Mouse (Mus musculus) lung, postnatal 0 days (tissue): ENCODE measurements around the gene Pde11a. TPM values are rescaled to one million over a fixed set of nuclear protein-coding genes. Genes with fewer than 3 reads are reported as not detected.
A peak's percentile ranks its signal among the peaks of the same experiment; 100 is the strongest.

Experiments
- ATAC-seq: fragments of 200-750 bp; cut with Nextera tagmentation; 2 replicates; pipeline ENCODE4 v1.8.0; 2017; ENCODE audit warnings: moderate library complexity
- DNase-seq: peaks from one replicate; pipeline ENCODE4 v3.0.0-alpha.2; 2016; ENCODE audit warnings: low spot score
- H3K27ac ChIP-seq: fragments of 300-500 bp; sonication (generic); 2 replicates; pipeline ENCODE4 v1.5.1; 2014; ENCODE audit warnings: antibody characterized with exemption, mild to moderate bottlenecking, low read length, mixed read lengths
- H3K27me3 ChIP-seq: fragments of 300-500 bp; sonication (generic); replicated peaks from 2 replicates; pipeline ENCODE4 v1.6.1; 2014; ENCODE audit warnings: low read length, mixed read lengths; ENCODE audit not compliant: insufficient read depth
- H3K36me3 ChIP-seq: fragments of 300-500 bp; sonication (generic); 2 replicates; pipeline ENCODE4 v1.6.1; 2014; ENCODE audit warnings: low read length, mixed read lengths; ENCODE audit not compliant: insufficient read depth
- H3K4me1 ChIP-seq: fragments of 300-500 bp; sonication (generic); 2 replicates; pipeline ENCODE4 v1.6.1; 2014; ENCODE audit warnings: antibody characterized with exemption, low read depth, low read length, mixed read lengths; ENCODE audit not compliant: insufficient read depth
- H3K4me2 ChIP-seq: fragments of 300-500 bp; sonication (generic); replicated peaks from 2 replicates; pipeline ENCODE4 v1.6.1; 2014; ENCODE audit warnings: low read depth, mild to moderate bottlenecking, low read length, moderate library complexity, mixed read lengths
- H3K4me3 ChIP-seq: fragments of 300-500 bp; sonication (generic); 2 replicates; pipeline ENCODE4 v1.5.1; 2014; ENCODE audit warnings: low read depth, low read length
- H3K9ac ChIP-seq: fragments of 300-500 bp; sonication (generic); replicated peaks from 2 replicates; pipeline ENCODE4 v1.6.1; 2014; ENCODE audit warnings: low read depth, mild to moderate bottlenecking
- H3K9me3 ChIP-seq: fragments of 300-500 bp; sonication (generic); 2 replicates; pipeline ENCODE4 v1.6.1; 2016; ENCODE audit warnings: low read length, mixed read lengths
- CTCF ChIP-seq: IDR thresholded peaks from 2 replicates; pipeline ENCODE4 v1.5.1; 2016; ENCODE audit warnings: antibody characterized with exemption, mild to moderate bottlenecking
- EP300 ChIP-seq: IDR thresholded peaks from 2 replicates; pipeline ENCODE4 v1.6.1; 2016; ENCODE audit warnings: antibody characterized with exemption, mild to moderate bottlenecking, control low read depth
- WGBS: fragments of 180-500 bp; shearing (Covaris S2); extraction: QIAGEN DNeasy Blood & Tissue Kit; methylation state at CpG from one replicate; pipeline ENCODE4 v1.1.7; 2014; 5-methylcytosine and 5-hydroxymethylcytosine counted together
- polyA plus RNA-seq: library from polyadenylated mRNA; unstranded; fragments of >200 nt; fragmentation: Nextera tagmentation; extraction: Ambion mirVana; gene quantifications from 2 replicates; pipeline ENCODE4 v1.2.1, GENCODE M21; 2015

Pde11a gene
- polyA plus RNA-seq, 1 experiment from 2014 or later = 0.16 TPM

DNA sequence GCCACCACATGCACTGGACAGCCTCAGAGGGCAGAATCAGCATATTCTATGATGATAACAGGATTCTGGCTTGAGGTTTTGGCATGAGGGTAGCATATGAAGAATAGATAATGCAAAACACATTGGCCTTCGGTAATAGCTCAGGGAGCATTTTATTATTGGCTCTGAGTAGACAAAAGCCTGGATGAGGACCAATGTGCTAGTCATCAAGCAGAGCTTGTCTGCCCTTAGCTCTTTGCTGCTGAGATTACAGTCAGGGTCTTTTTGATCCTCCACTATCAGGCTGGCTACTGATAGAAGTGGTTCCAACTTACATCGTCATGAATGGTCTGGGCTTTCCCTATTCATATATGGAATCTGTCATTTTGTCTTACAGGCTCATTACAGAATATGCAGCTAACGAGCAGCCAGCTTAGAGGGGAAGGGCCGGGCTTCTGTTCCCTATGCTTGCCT is 52.3 kb downstream of the Pde11a start:
- Histone ChIP-seq H3K27me3 (no peaks in the 10 kb centered on the region), H3K36me3 (no peaks in the 10 kb centered on the region), H3K4me2 (no peak overlapping the region), H3K9me3 (no peaks in the 10 kb centered on the region), H3K9ac (no peak overlapping the region), H3K4me3 (no peak overlapping the region), H3K4me1 (no peaks in the 10 kb centered on the region), H3K27ac (no peak overlapping the region)
- no peak for TF ChIP-seq EP300
- TF ChIP-seq CTCF = no peak
- 68% methylated on average over 4 of the region's 4 CpGs for WGBS
- ATAC-seq (no peak; the same call in 1 of the 2 replicates), DNase-seq (no peak)

DNA sequence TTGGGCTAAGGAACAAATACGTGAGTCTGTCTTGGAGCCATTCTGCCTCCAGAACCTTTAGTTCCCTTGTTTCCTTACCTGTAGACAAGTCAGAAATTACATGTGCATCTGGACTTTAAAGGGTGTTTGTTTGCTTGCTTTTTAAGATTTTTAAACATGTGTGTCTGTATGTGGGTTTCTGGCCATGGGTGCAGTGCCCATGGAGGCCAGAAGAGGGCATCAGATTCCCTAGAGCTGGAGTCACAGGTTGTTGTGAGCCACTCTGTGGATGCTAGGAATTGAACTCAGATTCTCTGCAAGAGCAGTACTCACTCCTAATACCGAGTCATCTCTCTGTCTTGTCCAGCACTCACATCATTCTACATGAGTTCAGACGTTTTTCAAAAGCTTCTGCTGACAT is 53.4 kb downstream of the Pde11a start:
- H3K4me3 ChIP-seq = no peak overlapping the region
- H3K9ac ChIP-seq = no peak overlapping the region
- ATAC-seq = no peak
- no peaks in the 10 kb centered on the region for H3K9me3 ChIP-seq
- no peak for DNase-seq
- H3K27ac ChIP-seq = no peak overlapping the region
- TF ChIP-seq EP300 (no peak), CTCF (peak; percentile 28; the same call in 1 of the 2 replicates)
- no peak overlapping the region for H3K4me2 ChIP-seq
- H3K27me3 ChIP-seq = no peaks in the 10 kb centered on the region
- no peaks in the 10 kb centered on the region for H3K36me3 ChIP-seq
- H3K4me1 ChIP-seq = no peaks in the 10 kb centered on the region
- 68% methylated on average over 3 of the region's 3 CpGs for WGBS

DNA sequence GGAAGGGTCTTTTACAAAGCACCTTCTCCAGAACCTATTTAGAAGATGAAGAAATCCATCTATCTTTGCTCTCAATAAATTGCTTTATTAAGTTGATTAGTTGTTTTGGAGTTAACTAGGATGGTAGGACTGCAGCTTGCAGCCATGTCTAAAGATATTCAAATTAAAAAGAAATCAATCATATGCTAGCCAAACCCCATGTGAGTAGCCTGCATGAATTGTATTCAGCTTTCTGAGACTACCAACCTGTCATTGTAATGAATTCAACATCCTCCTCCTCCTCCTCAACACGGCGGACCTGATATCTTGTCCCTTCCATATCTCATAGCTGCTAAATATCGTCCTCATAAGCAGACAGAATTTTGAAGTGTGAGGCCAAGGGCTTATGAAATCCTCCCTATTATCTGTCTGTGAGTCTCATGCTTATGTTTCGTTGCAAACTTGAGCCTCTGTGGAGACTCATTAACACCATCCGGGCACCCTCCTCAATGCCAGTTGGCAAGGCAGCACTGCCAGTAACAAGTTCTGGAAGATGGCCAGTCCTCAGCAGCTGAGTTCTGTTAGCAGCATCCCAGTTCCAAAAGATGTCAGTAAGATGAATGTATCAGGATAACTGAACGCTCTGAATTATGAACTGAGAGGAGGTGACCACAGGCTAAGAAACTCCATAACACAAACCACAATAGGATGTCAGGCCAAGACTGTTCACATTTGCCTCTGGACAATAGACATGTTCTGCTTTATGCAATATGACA is 55.0 kb downstream of the Pde11a start:
- peak; percentile 30; the same call in 1 of the 2 replicates for ATAC-seq
- 51% methylated on average over 6 of the region's 6 CpGs for WGBS
- H3K4me1 ChIP-seq = no peaks in the 10 kb centered on the region
- peak; percentile 47 for DNase-seq
- H3K27me3 ChIP-seq = no peaks in the 10 kb centered on the region
- H3K4me2 ChIP-seq = no peak overlapping the region
- TF ChIP-seq EP300 (no peak), CTCF (no peak)
- no peak overlapping the region for H3K9ac ChIP-seq
- H3K27ac ChIP-seq = no peak overlapping the region
- no peaks in the 10 kb centered on the region for H3K36me3 ChIP-seq
- H3K4me3 ChIP-seq = no peak overlapping the region
- H3K9me3 ChIP-seq = no peaks in the 10 kb centered on the region

DNA sequence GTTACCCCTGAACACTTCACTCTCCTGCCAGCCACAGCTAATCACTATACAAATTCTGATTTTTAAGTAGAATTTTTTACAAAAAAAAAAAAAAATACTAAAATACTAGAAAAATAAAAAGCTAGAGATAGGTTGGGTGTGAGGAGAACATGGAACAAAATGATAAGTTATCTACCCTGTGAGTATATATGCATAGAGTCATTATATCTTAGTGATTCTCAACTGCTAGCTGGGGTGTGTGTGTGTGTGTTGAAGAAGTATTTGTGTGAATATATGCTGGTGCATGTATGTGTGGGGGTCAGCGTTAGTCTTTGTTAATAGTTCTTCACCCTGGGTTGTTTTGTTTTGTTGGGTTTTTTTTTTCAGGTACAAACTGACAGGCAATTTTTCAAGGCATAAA is 69.1 kb downstream of the Pde11a start:
- Histone ChIP-seq H3K27ac (no peak overlapping the region), H3K27me3 (no peaks in the 10 kb centered on the region), H3K4me2 (no peak overlapping the region), H3K4me3 (no peak overlapping the region), H3K36me3 (no peaks in the 10 kb centered on the region), H3K9me3 (no peaks in the 10 kb centered on the region), H3K4me1 (no peaks in the 10 kb centered on the region), H3K9ac (no peak overlapping the region)
- ATAC-seq (no peak), DNase-seq (no peak)
- 82% methylated on average over 1 of the region's 1 CpGs for WGBS
- TF ChIP-seq CTCF (no peak), EP300 (no peak)

DNA sequence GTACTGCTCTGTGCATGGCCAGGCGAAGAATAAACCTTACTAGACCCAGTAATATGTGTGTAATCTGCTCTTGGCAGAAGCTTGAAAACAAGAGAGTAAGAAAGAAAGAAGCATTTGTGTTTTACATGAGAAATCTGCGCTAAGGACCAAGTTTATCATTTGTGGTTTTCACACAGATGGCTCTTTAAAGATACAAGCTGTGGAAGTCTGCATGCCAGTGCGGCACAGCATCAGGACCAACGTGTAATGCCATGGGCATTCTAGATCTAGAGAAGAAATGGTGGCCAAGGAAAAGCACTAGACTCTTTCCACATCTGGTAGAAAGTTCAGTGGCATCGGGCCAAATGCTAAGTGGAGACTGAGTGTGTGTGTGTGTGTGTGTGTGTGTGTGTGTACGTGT is 71.2 kb downstream of the Pde11a start:
- Histone ChIP-seq H3K9ac (no peak overlapping the region), H3K4me2 (no peak overlapping the region), H3K4me3 (no peak overlapping the region), H3K4me1 (no peaks in the 10 kb centered on the region), H3K27me3 (no peaks in the 10 kb centered on the region), H3K36me3 (no peaks in the 10 kb centered on the region), H3K9me3 (no peaks in the 10 kb centered on the region), H3K27ac (no peak overlapping the region)
- DNase-seq (no peak), ATAC-seq (no peak)
- WGBS = 84% methylated on average over 6 of the region's 6 CpGs
- TF ChIP-seq EP300 (no peak), CTCF (no peak)

DNA sequence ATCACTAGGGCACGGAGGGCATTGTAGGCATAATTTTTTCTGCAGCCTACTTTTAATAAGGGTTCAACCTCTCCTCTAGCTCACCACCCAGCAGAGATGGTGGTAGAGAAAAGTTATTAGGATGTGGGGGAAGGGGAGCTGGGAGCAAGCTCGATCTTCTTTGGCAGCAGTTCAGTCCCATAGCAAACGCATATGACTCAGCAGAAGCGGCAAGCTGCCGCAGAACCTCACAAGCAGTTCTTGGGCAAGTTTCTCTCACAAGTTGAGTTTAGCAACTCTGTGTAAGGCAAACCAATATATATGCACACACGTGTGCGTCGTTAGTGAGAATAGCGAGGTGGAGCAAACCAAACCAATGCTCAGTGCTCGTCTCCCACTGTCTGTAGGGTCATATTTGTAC is 72.0 kb downstream of the Pde11a start:
- H3K9ac ChIP-seq = no peak overlapping the region
- WGBS = 74% methylated on average over 10 of the region's 10 CpGs
- DNase-seq = peak; percentile 31
- no peak overlapping the region for H3K4me2 ChIP-seq
- no peaks in the 10 kb centered on the region for H3K4me1 ChIP-seq
- no peaks in the 10 kb centered on the region for H3K36me3 ChIP-seq
- no peak for TF ChIP-seq CTCF
- TF ChIP-seq EP300 = no peak
- H3K4me3 ChIP-seq = no peak overlapping the region
- no peaks in the 10 kb centered on the region for H3K27me3 ChIP-seq
- H3K9me3 ChIP-seq = no peaks in the 10 kb centered on the region
- H3K27ac ChIP-seq = no peak overlapping the region
- ATAC-seq = no peak
